Mouse (Mus musculus) stomach, postnatal 0 days (tissue): ENCODE measurements around the gene Ccdc151. TPM values are rescaled to one million over a fixed set of nuclear protein-coding genes. Genes with fewer than 3 reads are reported as not detected.
A peak's percentile ranks its signal among the peaks of the same experiment; 100 is the strongest.

Experiments used
- ATAC-seq: fragments of 200-750 bp; cut with Nextera tagmentation; 2 replicates; pipeline ENCODE4 v1.8.0; 2017; ENCODE audit not compliant: low FRiP score, low TSS enrichment
- DNase-seq: peaks from one replicate; pipeline ENCODE4 v3.0.0-alpha.2; 2016; ENCODE audit warnings: low spot score
- H3K27ac ChIP-seq: fragments of 300-500 bp; sonication (generic); replicated peaks from 2 replicates; pipeline ENCODE4 v1.5.1; 2014; ENCODE audit warnings: mild to moderate bottlenecking, control low read depth
- H3K27me3 ChIP-seq: fragments of 300-500 bp; sonication (generic); 2 replicates; pipeline ENCODE4 v1.6.1; 2014; ENCODE audit warnings: low read length; ENCODE audit not compliant: control insufficient read depth, insufficient read depth
- H3K36me3 ChIP-seq: fragments of 300-500 bp; sonication (generic); 2 replicates; pipeline ENCODE4 v1.6.1; 2014; ENCODE audit warnings: low read length, mixed read lengths; ENCODE audit not compliant: control insufficient read depth, insufficient read depth
- H3K4me1 ChIP-seq: fragments of 300-500 bp; sonication (generic); replicated peaks from 2 replicates; pipeline ENCODE4 v1.6.1; 2014; ENCODE audit warnings: antibody characterized with exemption; ENCODE audit not compliant: control insufficient read depth, insufficient read depth
- H3K4me2 ChIP-seq: fragments of 300-500 bp; sonication (generic); replicated peaks from 2 replicates; pipeline ENCODE4 v1.6.1; 2014; ENCODE audit warnings: low read depth, mild to moderate bottlenecking, control low read depth, moderate library complexity
- H3K4me3 ChIP-seq: fragments of 300-500 bp; sonication (generic); 2 replicates; pipeline ENCODE4 v1.5.1; 2014; ENCODE audit warnings: low read depth, low read length, control low read depth
- H3K9ac ChIP-seq: fragments of 300-500 bp; sonication (generic); 2 replicates; pipeline ENCODE4 v1.6.1; 2014; ENCODE audit warnings: mild to moderate bottlenecking, low read length, control low read depth, mixed read lengths
- H3K9me3 ChIP-seq: fragments of 300-500 bp; sonication (generic); 2 replicates; pipeline ENCODE4 v1.6.1; 2016; ENCODE audit warnings: low read length; ENCODE audit not compliant: control insufficient read depth
- CTCF ChIP-seq: IDR thresholded peaks from 2 replicates; pipeline ENCODE4 v1.5.1; 2016; ENCODE audit warnings: antibody characterized with exemption, low read depth, mild to moderate bottlenecking, moderate library complexity
- EP300 ChIP-seq: optimal IDR thresholded peaks from 2 replicates; pipeline ENCODE3; 2016; ENCODE audit warnings: antibody characterized with exemption
- WGBS: fragments of 180-500 bp; shearing (Covaris S2); extraction: QIAGEN DNeasy Blood & Tissue Kit; methylation state at CpG from one replicate; pipeline ENCODE4 v1.1.7; 2014; 5-methylcytosine and 5-hydroxymethylcytosine counted together
- polyA plus RNA-seq: library from polyadenylated mRNA; unstranded; fragments of >200 nt; fragmentation: Nextera tagmentation; extraction: Ambion mirVana; gene quantifications from 2 replicates; pipeline ENCODE4 v1.2.1, GENCODE M21; 2015

Ccdc151 gene
- polyA plus RNA-seq, 1 experiment from 2014 or later: 0.07 TPM

DNA sequence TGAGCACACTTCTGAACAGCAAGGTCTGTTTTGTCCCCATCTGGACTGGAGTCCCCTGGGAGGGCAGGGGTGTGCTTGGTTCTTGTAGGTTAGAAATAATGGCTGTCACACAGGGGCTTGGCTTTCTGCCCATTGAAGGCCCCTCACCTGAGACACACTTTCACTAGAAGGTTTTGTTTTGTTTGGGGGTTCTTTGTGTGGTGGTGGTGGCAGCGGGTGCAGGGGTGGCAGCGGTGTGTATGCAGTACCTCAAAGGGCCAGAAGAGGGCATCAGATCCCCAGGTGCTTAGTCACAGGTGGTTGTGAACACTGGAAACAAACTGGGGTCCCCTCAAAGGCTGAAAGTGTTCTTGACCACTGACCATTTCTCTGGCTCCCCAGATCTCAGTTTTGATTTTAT lies 24.5 kb downstream of the Ccdc151 start:
- H3K36me3 ChIP-seq: no peaks in the 10 kb centered on the region
- no peaks in the 10 kb centered on the region for H3K9me3 ChIP-seq
- no peak overlapping the region for H3K27ac ChIP-seq
- H3K4me1 ChIP-seq: no peaks in the 10 kb centered on the region
- H3K4me2 ChIP-seq: no peak overlapping the region
- peak; percentile 38 for DNase-seq
- no peak for TF ChIP-seq EP300
- peak; percentile 74 for TF ChIP-seq CTCF
- H3K27me3 ChIP-seq: no peaks in the 10 kb centered on the region
- WGBS: 26% methylated on average over 2 of the region's 2 CpGs
- no peak overlapping the region for H3K9ac ChIP-seq
- no peak for ATAC-seq
- no peak overlapping the region for H3K4me3 ChIP-seq

DNA sequence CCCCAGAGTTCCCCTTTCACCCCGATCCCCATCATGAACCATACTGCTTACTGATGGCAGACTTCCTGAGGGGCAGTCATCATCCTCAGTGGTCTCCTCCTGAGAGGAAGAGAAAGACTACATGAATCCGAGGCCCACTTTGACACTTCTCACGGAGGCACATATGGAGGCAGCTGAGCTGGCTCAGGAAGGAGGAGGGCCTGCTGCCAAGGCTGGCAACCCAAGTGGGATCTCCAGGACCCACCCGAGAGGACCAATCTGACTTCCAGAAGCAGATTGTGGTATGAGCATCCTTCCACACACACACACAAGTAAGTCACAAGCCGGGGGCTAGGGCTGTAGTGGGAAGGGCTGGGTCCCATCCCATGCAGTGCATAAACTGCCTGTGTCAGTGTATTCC lies 25.1 kb downstream of the Ccdc151 start:
- WGBS: 76% methylated on average over 5 of the region's 5 CpGs
- DNase-seq: no peak
- H3K27ac ChIP-seq: no peak overlapping the region
- H3K4me1 ChIP-seq: no peaks in the 10 kb centered on the region
- H3K4me3 ChIP-seq: no peak overlapping the region
- no peak overlapping the region for H3K9ac ChIP-seq
- no peaks in the 10 kb centered on the region for H3K36me3 ChIP-seq
- no peaks in the 10 kb centered on the region for H3K9me3 ChIP-seq
- H3K4me2 ChIP-seq: no peak overlapping the region
- TF ChIP-seq CTCF: no peak
- TF ChIP-seq EP300: no peak
- H3K27me3 ChIP-seq: no peaks in the 10 kb centered on the region
- ATAC-seq: no peak

DNA sequence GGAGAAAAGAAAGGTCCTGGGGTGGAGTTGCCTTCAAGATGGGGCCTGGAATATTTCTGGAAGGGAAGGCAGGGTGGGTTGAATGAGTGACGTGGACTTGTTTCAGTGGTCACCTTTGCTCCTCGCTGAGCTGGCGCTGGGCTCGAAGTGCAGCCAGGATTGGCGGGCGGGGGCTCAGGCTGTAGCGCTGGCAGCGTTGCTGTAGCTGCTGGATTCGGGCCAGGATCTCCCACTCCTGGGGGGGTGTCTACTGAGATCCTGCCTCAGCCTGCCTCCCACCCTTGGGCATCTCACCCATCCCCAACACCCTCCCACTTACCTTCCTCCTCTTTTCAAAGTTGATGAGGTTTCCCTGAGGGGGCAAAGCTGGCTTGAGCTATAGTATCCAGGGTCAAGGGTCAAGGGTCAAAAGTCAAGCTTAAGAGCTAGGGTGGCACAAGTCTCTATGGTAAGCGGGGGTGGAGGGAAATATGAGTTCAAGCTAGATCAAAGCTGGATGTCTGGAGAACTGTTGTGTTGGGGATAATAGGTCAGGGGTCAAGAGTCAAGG lies 25.7 kb downstream of the Ccdc151 start:
- no peak for DNase-seq
- ATAC-seq: no peak
- Histone ChIP-seq H3K4me2 (no peak overlapping the region), H3K27ac (no peak overlapping the region), H3K27me3 (no peaks in the 10 kb centered on the region), H3K4me1 (no peaks in the 10 kb centered on the region), H3K9ac (no peak overlapping the region), H3K36me3 (no peaks in the 10 kb centered on the region), H3K9me3 (no peaks in the 10 kb centered on the region), H3K4me3 (no peak overlapping the region)
- TF ChIP-seq CTCF: no peak
- TF ChIP-seq EP300: no peak
- 81% methylated on average over 9 of the region's 10 CpGs for WGBS

DNA sequence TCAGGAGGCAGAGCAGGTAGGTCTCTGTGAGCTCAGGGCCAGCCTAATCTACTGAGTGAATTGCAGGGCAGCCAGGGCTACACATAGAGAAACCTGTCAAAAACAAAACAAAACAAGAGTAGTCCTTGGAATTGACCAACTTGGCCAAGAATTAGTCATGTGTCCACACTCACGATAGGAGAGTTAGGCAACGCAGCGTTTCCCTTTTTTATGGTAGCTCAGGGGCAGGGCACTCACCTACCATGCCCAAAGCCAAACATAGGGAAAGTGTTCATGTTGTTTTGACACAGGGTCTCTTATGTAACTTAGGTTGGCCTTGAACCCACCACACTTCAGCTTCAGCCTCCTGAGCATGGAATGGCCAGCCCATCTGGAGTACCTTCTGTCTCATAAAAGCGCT lies 33.1 kb downstream of the Ccdc151 start:
- WGBS: 85% methylated on average over 4 of the region's 4 CpGs
- TF ChIP-seq CTCF (no peak), EP300 (no peak)
- Histone ChIP-seq H3K4me1 (no peaks in the 10 kb centered on the region), H3K27ac (no peak overlapping the region), H3K9ac (no peak overlapping the region), H3K36me3 (no peaks in the 10 kb centered on the region), H3K27me3 (no peaks in the 10 kb centered on the region), H3K4me2 (no peak overlapping the region), H3K9me3 (no peaks in the 10 kb centered on the region), H3K4me3 (no peak overlapping the region)
- ATAC-seq: no peak
- DNase-seq: no peak

DNA sequence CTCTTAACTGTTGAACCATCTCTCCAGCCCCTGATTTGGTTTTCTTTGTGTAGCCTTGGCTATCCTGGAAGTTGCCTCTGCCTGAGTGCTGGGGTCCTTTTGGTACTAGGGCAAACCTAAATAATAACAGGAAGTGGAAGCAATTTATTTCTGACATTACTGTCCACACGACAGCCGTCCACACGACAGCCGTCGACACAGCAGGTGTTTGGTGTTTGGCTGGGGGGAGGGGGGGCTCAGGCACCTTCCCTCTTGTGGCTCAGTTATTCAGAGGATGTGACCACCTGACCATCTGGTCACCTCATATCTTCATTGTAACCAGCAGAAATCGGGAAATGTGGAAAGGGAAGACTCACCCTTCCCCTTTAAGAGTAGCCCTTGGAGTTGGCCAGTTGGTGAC lies 33.6 kb downstream of the Ccdc151 start:
- no peak overlapping the region for H3K4me3 ChIP-seq
- no peak overlapping the region for H3K4me2 ChIP-seq
- no peak overlapping the region for H3K9ac ChIP-seq
- TF ChIP-seq EP300 (no peak), CTCF (no peak)
- ATAC-seq: no peak
- 33% methylated on average over 6 of the region's 6 CpGs for WGBS
- H3K4me1 ChIP-seq: no peaks in the 10 kb centered on the region
- DNase-seq: no peak
- no peak overlapping the region for H3K27ac ChIP-seq
- no peaks in the 10 kb centered on the region for H3K9me3 ChIP-seq
- no peaks in the 10 kb centered on the region for H3K27me3 ChIP-seq
- H3K36me3 ChIP-seq: no peaks in the 10 kb centered on the region

DNA sequence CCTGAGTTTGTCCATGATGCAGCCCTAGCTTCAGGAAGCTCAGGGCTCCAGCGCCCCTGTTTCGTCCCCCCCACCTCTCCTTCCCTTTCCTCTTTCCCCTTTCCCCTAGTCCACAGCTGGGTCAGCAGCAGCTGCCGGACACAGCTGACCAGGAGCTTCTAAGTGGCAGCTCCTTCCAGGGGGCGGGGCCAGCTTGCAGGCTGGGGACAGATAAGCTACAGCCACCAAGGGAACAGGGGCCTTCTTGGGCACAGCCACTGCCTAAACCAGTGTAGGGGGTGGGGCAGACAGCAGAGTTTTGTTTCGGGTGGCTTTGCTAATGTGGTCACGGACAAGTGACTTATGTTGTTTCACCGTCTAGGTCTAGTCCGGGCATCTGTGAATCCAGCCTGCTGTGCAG lies 39.0 kb downstream of the Ccdc151 start, which contains the start of gene Epor:
TSS of gene Epor (minus strand) at position 90 of the 400 bp plus-strand sequence.
- Histone ChIP-seq H3K4me2 (peak within 1 kb of the TSS; percentile 90), H3K4me3 (peak within 1 kb of the TSS; percentile 44), H3K4me1 (peaks cover 2% of the 10 kb centered on the region; the same call in 1 of the 2 replicates), H3K36me3 (no peaks in the 10 kb centered on the region), H3K9me3 (no peaks in the 10 kb centered on the region), H3K27me3 (no peaks in the 10 kb centered on the region), H3K27ac (no peak within 1 kb of the TSS), H3K9ac (peak within 1 kb of the TSS; percentile 31; the same call in 1 of the 2 replicates)
- 23% methylated on average over 8 of the region's 8 CpGs for WGBS
- peak; percentile 56 for DNase-seq
- ATAC-seq: no peak
- TF ChIP-seq EP300: no peak
